Mouse (Mus musculus) olfactory bulb, adult 2 months (tissue): Measurements from ENCODE around the gene Gm49378.

Experiments used
- CTCF ChIP-seq: fragments of 200-500 bp; IDR thresholded peaks from 2 replicates; pipeline ENCODE4 v1.5.1; 2012; ENCODE audit warnings: low read depth, mild to moderate bottlenecking, low read length, moderate library complexity; ENCODE audit not compliant: insufficient read depth
- POLR2A ChIP-seq: fragments of 200-500 bp; IDR thresholded peaks from 2 replicates; pipeline ENCODE4 v1.6.1; 2012; ENCODE audit warnings: mild to moderate bottlenecking, low read depth, low read length, moderate library complexity; ENCODE audit not compliant: insufficient read depth

GRCm38 (mm10) chr14:55658011-55658410 lies 20.3 kb upstream of the Gm49378 start:
- TF ChIP-seq CTCF (no peak), POLR2A (no peak)
